Mouse (Mus musculus) layer of hippocampus, adult 8-10 months (tissue): ENCODE data around the gene Gga1. TPM values are rescaled to one million over a fixed set of nuclear protein-coding genes. Genes with fewer than 3 reads are reported as not detected.

ENCODE experiments used
- DNase-seq, 2 experiments: peaks; one replicate each; pipeline ENCODE4 v3.0.0; 2022; ENCODE audit warnings: low spot score in 2 of 2
- total RNA-seq, 4 experiments: library from RNA; stranded (reverse); gene quantifications; 2 replicates each; pipeline ENCODE4 v1.2.4; 2022

Gga1 gene
- total RNA-seq, result 10 to 100 TPM; 59.2 to 63.9 (median 62.6) TPM

GRCm38 (mm10) chr15:78876991-78877809, at the start of gene Gga1:
TSS of gene Gga1 (plus strand) at chr15:78877190.
- DNase-seq, result peak; percentile 96 to 97

GRCm38 (mm10) chr15:78828315-78828714, 48.7 kb upstream of the Gga1 start:
- no peak for DNase-seq

GRCm38 (mm10) chr15:78829636-78830035, 47.4 kb upstream of the Gga1 start:
- DNase-seq, result no peak

- DNase-seq, result no peak
Measured at GRCm38 (mm10) chr15:78830742-78831719, 46.0 kb upstream of the Gga1 start.

- no peak for DNase-seq
Measured at GRCm38 (mm10) chr15:78831720-78832657, 45.0 kb upstream of the Gga1 start.

GRCm38 (mm10) chr15:78832701-78833123, 44.3 kb upstream of the Gga1 start:
- peak; percentile 78 to 79 for DNase-seq

- no peak for DNase-seq
Measured at GRCm38 (mm10) chr15:78833582-78833981, 43.4 kb upstream of the Gga1 start.

GRCm38 (mm10) chr15:78834233-78835005, 42.6 kb upstream of the Gga1 start:
- no peak for DNase-seq

GRCm38 (mm10) chr15:78835200-78836085, 41.5 kb upstream of the Gga1 start:
- DNase-seq, result no peak

GRCm38 (mm10) chr15:78836086-78836621, 40.8 kb upstream of the Gga1 start:
- no peak for DNase-seq

- no peak for DNase-seq
Measured at GRCm38 (mm10) chr15:78839744-78840143, 37.2 kb upstream of the Gga1 start.

GRCm38 (mm10) chr15:78840241-78840640, 36.7 kb upstream of the Gga1 start:
- DNase-seq, result no peak

- no peak for DNase-seq
Measured at GRCm38 (mm10) chr15:78840751-78841150, 36.2 kb upstream of the Gga1 start.

- DNase-seq, result no peak
Measured at GRCm38 (mm10) chr15:78841161-78841790, 35.7 kb upstream of the Gga1 start.

- no peak for DNase-seq
Measured at GRCm38 (mm10) chr15:78842371-78843163, 34.4 kb upstream of the Gga1 start, which contains the start of gene Cdc42ep1. TSS of gene Cdc42ep1 (plus strand) at chr15:78842624.

GRCm38 (mm10) chr15:78843581-78844469, 33.2 kb upstream of the Gga1 start:
- DNase-seq, result no peak
